Mouse (Mus musculus): ENCODE results near the gene Notch2. TPM values are rescaled to one million over a fixed set of nuclear protein-coding genes. Genes with fewer than 3 reads are reported as not detected.

Notch2 gene
- polyA plus RNA-seq, 1 experiment from 2014 or later: 42.1 TPM

- Histone ChIP-seq H3K27ac (0 out of 2 replicates have a peak overlapping the region, but pooled peaks have one; percentile 26), H3K36me3 (peaks cover 21% of the 10 kb centered on the region; the same call in 1 of the 2 replicates), H3K9ac (no peak overlapping the region), H3K27me3 (no peaks in the 10 kb centered on the region), H3K9me3 (no peaks in the 10 kb centered on the region), H3K4me3 (no peak overlapping the region), H3K4me2 (replicated peaks) (no peak overlapping the region), H3K4me1 (peaks cover 40% of the 10 kb centered on the region)
- no peak for ATAC-seq (ENCODE audit: insufficient number of reproducible peaks, insufficient read depth, low FRiP score, low TSS enrichment)
- 79% methylated on average over 3 of the region's 3 CpGs for WGBS
These were observed 54.1 kb downstream of the Notch2 start for GRCm38 (mm10) chr3:98067413-98067812.

- no peak for ATAC-seq (ENCODE audit: insufficient number of reproducible peaks, insufficient read depth, low FRiP score, low TSS enrichment)
- 69% methylated on average over 12 of the region's 12 CpGs for WGBS
- Histone ChIP-seq H3K27me3 (no peaks in the 10 kb centered on the region), H3K4me2 (replicated peaks) (no peak overlapping the region), H3K27ac (0 out of 2 replicates have a peak overlapping the region, but pooled peaks have one; percentile 26), H3K9ac (no peak overlapping the region), H3K4me1 (peaks cover 34% of the 10 kb centered on the region), H3K36me3 (peaks cover 26% of the 10 kb centered on the region), H3K9me3 (no peaks in the 10 kb centered on the region), H3K4me3 (no peak overlapping the region)
These were observed 54.6 kb downstream of the Notch2 start for GRCm38 (mm10) chr3:98067852-98068491.

GRCm38 (mm10) chr3:98069161-98069560 lies 55.8 kb downstream of the Notch2 start:
- Histone ChIP-seq H3K4me2 (replicated peaks) (no peak overlapping the region), H3K36me3 (peaks cover 38% of the 10 kb centered on the region), H3K4me1 (peaks cover 22% of the 10 kb centered on the region), H3K4me3 (no peak overlapping the region), H3K27ac (no peak overlapping the region), H3K9me3 (no peaks in the 10 kb centered on the region), H3K9ac (no peak overlapping the region), H3K27me3 (no peaks in the 10 kb centered on the region)
- no peak for ATAC-seq (ENCODE audit: insufficient number of reproducible peaks, insufficient read depth, low FRiP score, low TSS enrichment)
- WGBS: 82% methylated on average over 7 of the region's 7 CpGs

GRCm38 (mm10) chr3:98069856-98070255 lies 56.5 kb downstream of the Notch2 start:
- Histone ChIP-seq H3K27ac (no peak overlapping the region), H3K36me3 (peaks cover 39% of the 10 kb centered on the region), H3K9me3 (no peaks in the 10 kb centered on the region), H3K4me1 (peaks cover 16% of the 10 kb centered on the region), H3K4me3 (no peak overlapping the region), H3K27me3 (no peaks in the 10 kb centered on the region), H3K4me2 (replicated peaks) (no peak overlapping the region), H3K9ac (no peak overlapping the region)
- WGBS: 86% methylated on average over 3 of the region's 3 CpGs
- ATAC-seq (ENCODE audit: insufficient number of reproducible peaks, insufficient read depth, low FRiP score, low TSS enrichment): no peak

GRCm38 (mm10) chr3:98072570-98072969 lies 59.2 kb downstream of the Notch2 start:
- Histone ChIP-seq H3K9me3 (no peaks in the 10 kb centered on the region), H3K9ac (no peak overlapping the region), H3K27me3 (no peaks in the 10 kb centered on the region), H3K4me1 (no peaks in the 10 kb centered on the region), H3K4me2 (replicated peaks) (no peak overlapping the region), H3K36me3 (peaks cover 41% of the 10 kb centered on the region), H3K4me3 (no peak overlapping the region), H3K27ac (no peak overlapping the region)
- WGBS: 84% methylated on average over 8 of the region's 8 CpGs
- ATAC-seq (ENCODE audit: insufficient number of reproducible peaks, insufficient read depth, low FRiP score, low TSS enrichment): no peak

- Histone ChIP-seq H3K27ac (no peak overlapping the region), H3K27me3 (no peaks in the 10 kb centered on the region), H3K9me3 (no peaks in the 10 kb centered on the region), H3K4me1 (no peaks in the 10 kb centered on the region), H3K4me3 (no peak overlapping the region), H3K36me3 (peaks cover 47% of the 10 kb centered on the region), H3K4me2 (replicated peaks) (no peak overlapping the region), H3K9ac (no peak overlapping the region)
- WGBS: 80% methylated on average over 4 of the region's 4 CpGs
- no peak for ATAC-seq (ENCODE audit: insufficient number of reproducible peaks, insufficient read depth, low FRiP score, low TSS enrichment)
These were observed 60.2 kb downstream of the Notch2 start for GRCm38 (mm10) chr3:98073545-98073944.

- no peak overlapping the region for H3K4me2 ChIP-seq (replicated peaks)
- no peaks in the 10 kb centered on the region for H3K4me1 ChIP-seq
These were observed 61.4 kb downstream of the Notch2 start for GRCm38 (mm10) chr3:98074622-98075231.

GRCm38 (mm10) chr3:98077866-98078265 lies 64.5 kb downstream of the Notch2 start:
- 91% methylated on average over 5 of the region's 5 CpGs for WGBS
- H3K4me2 ChIP-seq (replicated peaks): no peak overlapping the region
- H3K9ac ChIP-seq: no peak overlapping the region
- H3K27ac ChIP-seq: no peak overlapping the region
- H3K4me1 ChIP-seq: peaks cover 4% of the 10 kb centered on the region
- H3K4me3 ChIP-seq: no peak overlapping the region
- no peak for ATAC-seq (ENCODE audit: insufficient number of reproducible peaks, insufficient read depth, low FRiP score, low TSS enrichment)
- H3K9me3 ChIP-seq: no peaks in the 10 kb centered on the region
- H3K27me3 ChIP-seq: no peaks in the 10 kb centered on the region
- peaks cover 33% of the 10 kb centered on the region for H3K36me3 ChIP-seq

More at GRCm38 (mm10) chr3:98074622-98075231, 61.4 kb downstream of the Notch2 start:
- no peak for ATAC-seq (ENCODE audit: insufficient number of reproducible peaks, insufficient read depth, low FRiP score, low TSS enrichment)
- no peak overlapping the region for H3K4me3 ChIP-seq
- no peak overlapping the region for H3K9ac ChIP-seq
- peaks cover 47% of the 10 kb centered on the region for H3K36me3 ChIP-seq
- H3K27me3 ChIP-seq: no peaks in the 10 kb centered on the region
- H3K9me3 ChIP-seq: no peaks in the 10 kb centered on the region
- H3K27ac ChIP-seq: 0 out of 2 replicates have a peak overlapping the region, but pooled peaks have one; percentile 2
- 58% methylated on average over 6 of the region's 6 CpGs for WGBS

GRCm38 (mm10) chr3:98078816-98079215 lies 65.5 kb downstream of the Notch2 start:
- Histone ChIP-seq H3K9ac (no peak overlapping the region), H3K4me1 (peaks cover 10% of the 10 kb centered on the region), H3K36me3 (peaks cover 29% of the 10 kb centered on the region), H3K4me3 (no peak overlapping the region), H3K9me3 (no peaks in the 10 kb centered on the region), H3K4me2 (replicated peaks) (no peak overlapping the region), H3K27me3 (no peaks in the 10 kb centered on the region), H3K27ac (no peak overlapping the region)
- 81% methylated on average over 1 of the region's 1 CpGs for WGBS
- ATAC-seq (ENCODE audit: insufficient number of reproducible peaks, insufficient read depth, low FRiP score, low TSS enrichment): no peak

GRCm38 (mm10) chr3:98079601-98080215 lies 66.4 kb downstream of the Notch2 start:
- H3K4me1 ChIP-seq: peaks cover 17% of the 10 kb centered on the region
- no peak overlapping the region for H3K27ac ChIP-seq
- peaks cover 25% of the 10 kb centered on the region for H3K36me3 ChIP-seq
- no peaks in the 10 kb centered on the region for H3K27me3 ChIP-seq
- no peak overlapping the region for H3K9ac ChIP-seq
- 89% methylated on average over 2 of the region's 2 CpGs for WGBS
- no peak for ATAC-seq (ENCODE audit: insufficient number of reproducible peaks, insufficient read depth, low FRiP score, low TSS enrichment)
- no peak overlapping the region for H3K4me2 ChIP-seq (replicated peaks)
- H3K9me3 ChIP-seq: no peaks in the 10 kb centered on the region
- no peak overlapping the region for H3K4me3 ChIP-seq

GRCm38 (mm10) chr3:98080630-98081029 lies 67.3 kb downstream of the Notch2 start:
- 80% methylated on average over 4 of the region's 4 CpGs for WGBS
- H3K36me3 ChIP-seq: peaks cover 25% of the 10 kb centered on the region
- no peak for ATAC-seq (ENCODE audit: insufficient number of reproducible peaks, insufficient read depth, low FRiP score, low TSS enrichment)

GRCm38 (mm10) chr3:98082188-98082587 lies 68.9 kb downstream of the Notch2 start:
- H3K36me3 ChIP-seq: peaks cover 20% of the 10 kb centered on the region
- no peak overlapping the region for H3K4me2 ChIP-seq (replicated peaks)
- no peak overlapping the region for H3K4me3 ChIP-seq
- no peak for ATAC-seq (ENCODE audit: insufficient number of reproducible peaks, insufficient read depth, low FRiP score, low TSS enrichment)
- no peaks in the 10 kb centered on the region for H3K27me3 ChIP-seq
- H3K9me3 ChIP-seq: no peaks in the 10 kb centered on the region
- WGBS: 64% methylated on average over 3 of the region's 3 CpGs
- H3K4me1 ChIP-seq: peaks cover 39% of the 10 kb centered on the region
- H3K27ac ChIP-seq: no peak overlapping the region
- H3K9ac ChIP-seq: no peak overlapping the region

More at GRCm38 (mm10) chr3:98080630-98081029, 67.3 kb downstream of the Notch2 start:
- Histone ChIP-seq H3K27me3 (no peaks in the 10 kb centered on the region), H3K9ac (no peak overlapping the region), H3K4me1 (peaks cover 26% of the 10 kb centered on the region), H3K9me3 (no peaks in the 10 kb centered on the region), H3K4me2 (replicated peaks) (no peak overlapping the region), H3K27ac (no peak overlapping the region), H3K4me3 (no peak overlapping the region)

All from embryonic facial prominence, embryonic 12.5 days (tissue).